Mouse (Mus musculus) spleen, adult 2 months (tissue): ENCODE results near the gene Camk1d.

ENCODE experiments used
- CTCF ChIP-seq: fragments of 200-500 bp; IDR thresholded peaks from 2 replicates; pipeline ENCODE4 v1.5.1; 2011; ENCODE audit warnings: mild to moderate bottlenecking, inconsistent platforms; ENCODE audit not compliant: insufficient read depth, insufficient read length, insufficient replicate concordance; ENCODE audit errors: extremely low read depth
- POLR2A ChIP-seq: fragments of 200-500 bp; IDR thresholded peaks from 2 replicates; pipeline ENCODE4 v1.6.1; 2011; ENCODE audit warnings: low read depth, low read length, inconsistent platforms

- no peak for TF ChIP-seq POLR2A
- no peak for TF ChIP-seq CTCF
Measured at GRCm38 (mm10) chr2:5640586-5640985, 73.7 kb downstream of the Camk1d start.
